In genomic region chr10:102444912-102445556, GRCm38 (mm10) we compare ENCODE assay signal across 12 mouse cellular contexts. TPM values are rescaled to one million over a fixed set of nuclear protein-coding genes. Genes with fewer than 3 reads are reported as not detected.
DNase-seq lines count a peak whose midpoint lies in the region; ATAC-seq and TF ChIP-seq lines count a peak whose summit lies in the region.
"Had no signal": no experiment of that assay in that cellular context is flagged by ENCODE, and none has a peak within 500 bp of the region (broad histone marks: within the 10 kb centered on the region; RNA-seq: fewer than 3 reads in every experiment).

No protein-coding gene starts in this region.

- H3K9ac ChIP-seq in heart, embryonic 11.5 days (ENCODE audit: low read depth, low read length) = no peak overlapping the region
- H3K9ac ChIP-seq in forebrain, embryonic 14.5 days (ENCODE audit: low read length) = no peak overlapping the region
- no peak overlapping the region for H3K9ac ChIP-seq in midbrain, embryonic 12.5 days (replicated peaks)

- H3K27me3 ChIP-seq in heart, embryonic 11.5 days (ENCODE audit: control insufficient read depth, insufficient read depth, low read length) = no peaks in the 10 kb centered on the region
- no peaks in the 10 kb centered on the region for H3K27me3 ChIP-seq in E14TG2a.4 (ENCODE audit: insufficient read depth, low read length)
- no peaks in the 10 kb centered on the region for H3K27me3 ChIP-seq in forebrain, embryonic 14.5 days (replicated peaks; ENCODE audit: control insufficient read depth, insufficient read depth, low read length)
- H3K27me3 ChIP-seq in midbrain, embryonic 12.5 days = no peaks in the 10 kb centered on the region

- no peaks in the 10 kb centered on the region for H3K36me3 ChIP-seq in heart, embryonic 11.5 days (ENCODE audit: control insufficient read depth, insufficient read depth, low read length)
- no peaks in the 10 kb centered on the region for H3K36me3 ChIP-seq in E14TG2a.4 (ENCODE audit: insufficient read depth, low read length)
- no peaks in the 10 kb centered on the region for H3K36me3 ChIP-seq in forebrain, embryonic 14.5 days (ENCODE audit: control insufficient read depth, insufficient read depth, low read length)
- H3K36me3 ChIP-seq in midbrain, embryonic 12.5 days = no peaks in the 10 kb centered on the region
- H3K36me3 ChIP-seq: G1E had no signal

- H3K4me2 ChIP-seq in heart, embryonic 11.5 days = no peak overlapping the region
- H3K4me2 ChIP-seq in forebrain, embryonic 14.5 days (ENCODE audit: low read length) = no peak overlapping the region
- H3K4me2 ChIP-seq in midbrain, embryonic 12.5 days (replicated peaks) = no peak overlapping the region

- no peak overlapping the region for H3K27ac ChIP-seq in heart, embryonic 11.5 days (ENCODE audit: low read depth, low read length)
- no peak overlapping the region for H3K27ac ChIP-seq in forebrain, embryonic 14.5 days (ENCODE audit: low read depth, low read length)
- H3K27ac ChIP-seq in midbrain, embryonic 12.5 days (replicated peaks) = no peak overlapping the region

- no peak overlapping the region for H3K4me3 ChIP-seq in heart, embryonic 11.5 days (ENCODE audit: low read depth, low read length)
- no peak overlapping the region for H3K4me3 ChIP-seq in E14TG2a.4 (replicated peaks; ENCODE audit: low read length)
- H3K4me3 ChIP-seq in forebrain, embryonic 14.5 days (ENCODE audit: low read depth, low read length) = no peak overlapping the region
- H3K4me3 ChIP-seq in midbrain, embryonic 12.5 days = no peak overlapping the region

- H3K9me3 ChIP-seq in heart, embryonic 11.5 days (replicated peaks; ENCODE audit: control insufficient read depth, low read length) = no peaks in the 10 kb centered on the region
- no peaks in the 10 kb centered on the region for H3K9me3 ChIP-seq in E14TG2a.4 (ENCODE audit: low read length)
- H3K9me3 ChIP-seq in forebrain, embryonic 14.5 days (replicated peaks; ENCODE audit: control insufficient read depth, low read length) = no peaks in the 10 kb centered on the region
- no peaks in the 10 kb centered on the region for H3K9me3 ChIP-seq in midbrain, embryonic 12.5 days
- H3K9me3 ChIP-seq: G1E had no signal

- ATAC-seq in heart, embryonic 11.5 days (replicated peaks; ENCODE audit: insufficient number of reproducible peaks, low FRiP score, low TSS enrichment) = peak; percentile 57; the same call in 1 of the 2 replicates
- peak; percentile 79 for ATAC-seq in forebrain, embryonic 14.5 days
- peak; percentile 68 for ATAC-seq in midbrain, embryonic 12.5 days (ENCODE audit: low FRiP score, low read depth)

- TF ChIP-seq CTCF in E14TG2a.4 (conservative IDR thresholded peaks at IDR 0.05; ENCODE audit: low read length) = peak; percentile 44

- no peaks in the 10 kb centered on the region for H3K4me1 ChIP-seq in heart, embryonic 11.5 days (ENCODE audit: control insufficient read depth, insufficient read depth, low read length)
- no peaks in the 10 kb centered on the region for H3K4me1 ChIP-seq in E14TG2a.4 (replicated peaks; ENCODE audit: low read depth, low read length)
- H3K4me1 ChIP-seq in forebrain, embryonic 14.5 days (ENCODE audit: control insufficient read depth, insufficient read depth, low read length) = no peaks in the 10 kb centered on the region
- H3K4me1 ChIP-seq in midbrain, embryonic 12.5 days = no peaks in the 10 kb centered on the region

- no peak for DNase-seq in heart, adult 18-20 months
- DNase-seq in forebrain, embryonic 14.5 days (ENCODE audit: low spot score) = peak; percentile 60
- DNase-seq in cerebellum, postnatal 36 days = no peak
- no peak for DNase-seq in heart, adult 8-10 months (ENCODE audit: low spot score)
- DNase-seq in spleen, adult 18-20 months = no peak
- DNase-seq: cerebellum, adult 2 months; gastrocnemius, postnatal 10 days; right cerebral cortex, postnatal 14 days had no signal

- 25% methylated on average over 2 of the region's 2 CpGs for WGBS in heart, embryonic 11.5 days (ENCODE audit: insufficient replicate concordance)
- WGBS in forebrain, embryonic 14.5 days = 28% methylated on average over 2 of the region's 2 CpGs
- WGBS in midbrain, embryonic 12.5 days = 45% methylated on average over 2 of the region's 2 CpGs

RNA-seq across cellular contexts. Expression of gene Nts, which starts 45.3 kb away (rescaled TPM):
- polyA plus RNA-seq in heart, embryonic 11.5 days (2014; fragmentation: Nextera tagmentation; extraction: Ambion mirVana) = 4.2 and 5.5 TPM in 2 replicates
- total RNA-seq in heart, adult 18-20 months (2021) = under 1 TPM; 0.57 to 0.77 TPM
- 29.5 and 34.4 TPM in 2 replicates for polyA plus RNA-seq in forebrain, embryonic 14.5 days (2014; fragmentation: Nextera tagmentation; extraction: Ambion mirVana)
- polyA plus RNA-seq in midbrain, embryonic 12.5 days (2016; fragmentation: Nextera tagmentation; extraction: Ambion mirVana) = 1.6 and 2.1 TPM in 2 replicates
- total RNA-seq in heart, adult 8-10 months (2022) = 1 to 10 TPM in 2 of 4 experiments, under 1 TPM in 2; 0.25 to 1.4 (median 0.84) TPM
- total RNA-seq: G1E had no signal
- polyA plus RNA-seq: G1E had no signal
